Mouse (Mus musculus): ENCODE results near the gene Tmem238.
"Not testable (repeated sequence)": the region's sequence is repeated elsewhere in the genome, so short reads cannot be mapped to it uniquely, and the experiment has no call there.

Gene Tmem238

DNA sequence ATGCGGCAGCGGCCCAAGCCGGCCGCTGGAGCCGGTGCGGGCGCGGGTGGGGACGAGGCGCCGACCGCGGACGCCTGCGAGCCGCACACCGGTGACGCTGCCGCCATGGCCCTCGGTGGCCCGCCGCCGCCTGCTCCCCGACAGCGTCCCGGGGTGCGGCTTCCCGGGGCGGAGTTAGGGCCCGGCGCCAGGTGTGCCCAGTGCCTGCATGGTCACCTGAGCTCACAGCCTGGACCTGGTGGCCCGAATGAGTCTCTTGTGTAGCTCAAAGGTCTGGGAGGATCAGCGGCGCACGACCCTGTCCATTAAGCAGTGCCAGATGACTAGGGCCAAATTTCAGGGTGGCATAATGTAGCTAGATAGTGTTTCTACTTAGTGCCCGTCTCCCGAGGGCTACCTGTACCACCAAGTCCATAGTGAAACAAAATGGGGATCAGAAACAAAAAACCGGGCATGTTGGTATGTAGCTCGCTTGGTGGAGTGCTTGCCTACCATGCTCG lies at the start of gene Tmem238:
Gene Tmem238, minus strand, starts transcription at position 221 of the 500 bp plus-strand sequence.
- peak; percentile 82 for DNase-seq

DNA sequence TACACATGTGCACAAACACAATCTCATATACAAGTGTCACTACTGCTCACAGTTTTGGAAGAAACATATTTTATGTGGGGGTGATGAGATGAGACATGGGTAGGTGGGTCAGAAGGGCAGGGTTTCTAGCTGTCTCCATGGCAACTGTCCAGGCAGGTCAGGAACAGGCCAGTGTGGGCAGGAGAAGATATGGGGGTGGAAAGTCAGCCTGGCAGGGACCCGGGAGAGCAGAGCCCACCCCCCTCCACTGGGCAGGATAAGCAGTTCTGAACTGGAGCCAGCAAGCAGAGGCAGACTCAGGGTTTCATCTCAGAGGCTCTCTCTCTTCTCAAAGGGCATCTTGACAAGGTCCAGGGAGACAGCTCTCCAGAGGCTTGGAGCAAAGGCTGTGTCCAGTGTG lies 48.2 kb upstream of the Tmem238 start:
- peak; percentile 57 for DNase-seq

DNA sequence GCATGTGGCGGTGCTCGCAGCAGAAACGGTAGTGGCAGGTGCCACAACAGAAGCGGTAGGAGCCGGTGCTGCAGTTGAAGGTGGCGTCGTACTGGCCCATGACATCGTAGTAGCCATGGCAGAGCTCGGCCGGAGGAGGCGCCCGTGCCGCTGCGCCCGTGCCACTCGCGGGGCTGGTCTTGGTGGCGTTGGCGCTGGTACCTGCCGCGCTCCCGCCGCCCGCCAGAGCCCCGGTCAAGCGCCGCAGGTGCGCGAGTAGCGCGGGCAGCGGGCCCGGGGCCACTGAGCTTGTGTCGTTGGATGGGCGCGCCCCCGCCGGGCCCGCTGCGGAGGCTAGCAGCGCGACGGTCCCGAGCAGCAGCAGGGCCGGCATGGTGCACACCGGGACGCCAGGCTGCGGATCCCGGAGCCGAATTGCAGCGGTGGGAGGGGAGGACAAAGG lies 46.9 kb upstream of the Tmem238 start:
- peak; percentile 90 for DNase-seq

DNA sequence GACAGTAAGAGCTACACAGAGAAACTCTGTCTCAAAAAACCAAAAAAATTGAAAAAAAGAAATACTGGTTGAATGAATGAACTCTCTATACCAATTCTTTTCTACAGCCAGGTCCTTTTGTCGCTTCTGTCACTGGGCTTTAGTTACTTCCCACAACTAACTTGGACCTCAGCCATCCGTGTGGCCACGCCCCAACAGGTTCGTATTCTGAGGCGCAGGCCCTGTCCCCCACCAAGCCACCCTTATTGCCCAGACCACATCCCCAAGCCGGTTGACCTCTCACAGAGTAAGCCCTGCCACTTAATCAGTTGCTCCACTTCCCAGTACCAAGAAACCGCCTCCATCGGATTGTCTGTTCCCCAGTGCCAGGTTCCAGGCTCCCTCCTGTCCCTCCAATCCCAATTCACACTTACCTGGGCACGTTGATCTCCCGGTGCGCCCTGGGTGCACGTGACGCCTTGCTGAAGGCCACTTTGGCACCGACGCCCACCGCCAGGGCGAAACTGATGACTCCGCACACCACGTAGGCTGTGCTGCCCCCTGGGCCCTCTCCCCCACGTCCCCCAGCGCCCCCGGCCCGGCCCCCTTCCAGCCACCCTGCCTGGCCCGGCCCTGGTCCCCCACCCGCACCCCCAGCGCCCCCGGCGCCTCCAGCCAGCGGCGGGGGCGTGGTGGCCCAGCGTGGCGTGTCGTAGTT lies 46.3 kb upstream of the Tmem238 start:
- peak; percentile 71 for DNase-seq

- no peak for DNase-seq
These were observed 41.0 kb upstream of the Tmem238 start for GRCm38 (mm10) chr7:4830476-4830875.

DNA sequence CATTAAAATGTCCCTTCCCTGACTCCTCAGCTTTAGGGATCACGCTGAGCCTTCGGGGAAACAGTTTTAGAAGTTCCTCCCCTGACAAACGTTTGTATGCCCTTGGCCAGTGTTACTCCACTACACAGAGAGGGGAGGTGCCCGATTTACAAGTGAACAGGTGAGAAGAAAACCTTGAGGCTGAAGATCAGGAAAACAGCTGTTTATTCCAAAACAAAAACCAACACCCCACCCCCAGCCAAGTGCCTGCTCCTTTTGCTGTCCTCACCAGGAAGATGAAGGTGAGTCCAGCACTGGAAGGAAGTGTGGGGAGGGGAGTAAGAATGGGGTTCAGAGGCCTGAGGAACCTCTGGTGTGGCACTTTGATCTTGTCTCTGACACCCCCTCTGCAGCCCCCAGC lies 35.9 kb upstream of the Tmem238 start:
- DNase-seq = no peak

DNA sequence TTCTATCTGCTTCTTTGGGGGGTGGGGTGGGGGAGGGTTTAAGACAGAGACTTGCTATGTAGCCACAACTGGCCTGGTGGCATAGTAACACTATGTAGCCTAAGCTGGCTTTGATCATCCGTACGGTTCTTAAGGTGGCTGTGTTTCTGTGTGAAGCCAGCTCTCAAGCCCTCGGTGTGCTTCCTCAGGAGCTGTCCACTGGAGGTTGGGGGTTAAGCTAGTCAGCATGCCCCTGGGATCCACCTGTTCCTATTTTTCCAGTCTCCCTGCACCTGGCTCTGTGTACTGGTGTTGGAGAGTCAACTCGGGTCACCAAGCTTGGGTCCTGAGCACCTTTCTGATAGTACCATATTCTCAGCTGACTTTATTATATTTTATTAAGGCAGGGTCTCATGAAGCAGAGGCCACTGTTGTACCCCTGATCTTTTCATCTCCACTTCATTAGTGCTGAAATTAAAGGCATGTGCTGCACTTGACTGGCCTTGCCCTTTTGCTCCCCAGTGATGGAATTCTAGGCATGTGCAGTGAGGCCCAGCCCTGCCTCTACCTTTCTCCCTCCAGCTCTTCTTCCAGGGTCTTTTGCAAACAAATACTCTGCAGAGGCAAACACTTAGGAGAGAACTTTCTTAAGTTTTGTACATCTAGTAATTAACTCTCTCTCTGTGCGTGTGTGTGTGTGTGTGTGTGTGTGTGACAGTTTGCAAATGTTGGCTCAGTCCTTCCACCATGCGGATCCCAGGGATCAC lies 32.9 kb upstream of the Tmem238 start:
- DNase-seq = no peak

- no peak for DNase-seq
These were observed 32.2 kb upstream of the Tmem238 start for GRCm38 (mm10) chr7:4821690-4822089.

DNA sequence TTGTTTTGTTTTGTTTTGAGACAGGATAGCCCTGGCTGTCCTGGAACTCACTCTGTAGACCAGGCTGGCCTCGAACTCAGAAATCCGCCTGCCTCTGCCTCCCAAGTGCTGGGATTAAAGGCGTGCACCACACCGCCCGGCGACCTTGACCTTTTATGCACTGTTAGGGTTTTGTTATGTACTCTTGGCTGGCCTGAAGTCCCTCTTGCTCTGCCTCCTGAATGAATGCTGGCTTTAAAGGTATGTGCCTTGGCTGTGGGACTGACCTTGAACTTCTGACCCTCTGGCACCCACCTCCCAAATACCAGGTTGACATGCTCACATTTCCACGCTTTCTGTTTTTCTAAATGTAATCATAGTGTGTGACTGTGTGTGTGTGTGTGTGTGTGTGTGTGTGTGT lies 31.5 kb upstream of the Tmem238 start:
- not testable (repeated sequence) for DNase-seq

DNA sequence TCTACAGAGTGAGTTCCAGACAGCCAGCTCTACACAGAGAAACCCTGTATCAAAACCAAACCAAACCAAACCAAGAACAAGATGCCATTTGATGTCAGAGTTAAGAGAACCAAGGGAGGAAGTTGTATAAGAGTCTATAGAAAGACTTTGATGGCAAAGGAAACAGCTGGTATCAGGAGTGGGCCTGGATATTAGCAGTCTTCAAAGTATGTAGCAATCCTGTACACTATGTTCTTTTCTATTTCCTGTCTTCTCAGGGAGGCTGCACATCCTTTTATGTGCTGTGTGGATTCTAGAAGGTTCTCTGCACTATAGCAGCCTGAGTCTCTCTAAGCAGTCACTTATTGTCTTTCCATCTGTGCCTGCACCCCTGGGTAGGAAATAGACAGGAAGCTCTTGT lies 27.1 kb upstream of the Tmem238 start:
- no peak for DNase-seq

- no peak for DNase-seq
These were observed 23.8 kb upstream of the Tmem238 start for GRCm38 (mm10) chr7:4813105-4813791.

GRCm38 (mm10) chr7:4812303-4813104 lies 23.0 kb upstream of the Tmem238 start, which contains the start of gene Ube2s:
Gene Ube2s (minus strand): TSS chr7:4812590.
- peak; percentile 100 for DNase-seq

DNA sequence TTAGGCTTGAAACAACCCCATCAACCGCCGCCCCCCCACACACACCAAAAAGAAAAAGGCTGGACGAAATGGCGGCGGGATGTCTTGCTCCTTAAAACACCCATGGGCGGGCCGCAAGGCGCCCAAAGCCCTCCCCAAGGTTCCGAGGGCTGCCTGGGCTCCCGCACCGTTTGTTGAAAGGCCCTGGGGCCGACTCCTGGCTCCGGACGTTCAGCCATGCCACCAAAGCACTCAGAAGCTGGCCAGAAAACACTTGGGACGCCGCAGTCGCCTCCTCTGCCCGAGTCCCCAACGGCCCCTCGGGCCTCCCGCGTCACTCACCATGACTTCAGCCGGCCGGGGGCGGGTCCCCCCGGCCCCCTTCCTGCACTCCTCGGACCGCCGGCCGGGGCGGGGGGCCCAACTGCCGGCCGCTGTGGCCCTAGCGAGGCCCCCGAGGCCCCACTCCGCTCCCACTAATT lies 22.4 kb upstream of the Tmem238 start:
- peak; percentile 81 for DNase-seq

DNA sequence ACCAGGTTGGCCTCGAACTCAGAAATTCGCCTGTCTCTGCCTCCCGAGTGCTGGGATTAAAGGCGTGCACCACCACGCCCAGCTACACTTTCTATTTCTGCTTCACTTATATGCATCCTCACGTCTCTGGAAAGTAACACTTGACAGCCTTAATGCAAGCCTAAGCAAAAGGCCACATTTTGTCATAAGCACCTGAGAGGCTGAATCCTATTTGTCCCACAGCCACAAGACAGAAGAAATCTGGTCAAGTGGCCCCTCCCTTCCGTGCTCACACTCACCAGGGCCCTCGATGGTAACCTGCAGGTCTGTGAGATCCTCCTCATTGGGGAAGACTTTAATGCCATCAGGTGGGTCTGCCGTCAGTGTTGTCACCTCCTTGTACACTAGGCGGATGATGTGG lies 21.7 kb upstream of the Tmem238 start:
- peak; percentile 40 for DNase-seq

DNA sequence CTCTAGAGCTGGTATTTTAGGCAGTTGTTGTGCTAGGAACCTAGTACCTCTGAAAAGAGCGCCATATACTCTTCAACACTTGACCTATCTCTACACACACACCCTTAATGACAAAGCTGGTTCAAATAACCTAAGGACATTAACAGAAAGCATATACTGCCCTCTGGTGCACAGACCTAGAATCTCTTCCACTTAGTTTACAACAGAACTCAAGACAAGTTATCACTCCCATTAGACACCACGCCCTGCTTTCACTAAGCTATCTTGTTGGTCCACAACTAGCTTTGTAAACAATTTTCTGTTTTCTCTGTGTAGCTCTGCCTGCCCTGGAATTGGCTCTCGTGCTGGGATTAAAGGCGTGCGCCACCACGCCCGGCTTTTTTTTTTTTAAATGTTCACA lies 17.3 kb upstream of the Tmem238 start:
- no peak for DNase-seq

DNA sequence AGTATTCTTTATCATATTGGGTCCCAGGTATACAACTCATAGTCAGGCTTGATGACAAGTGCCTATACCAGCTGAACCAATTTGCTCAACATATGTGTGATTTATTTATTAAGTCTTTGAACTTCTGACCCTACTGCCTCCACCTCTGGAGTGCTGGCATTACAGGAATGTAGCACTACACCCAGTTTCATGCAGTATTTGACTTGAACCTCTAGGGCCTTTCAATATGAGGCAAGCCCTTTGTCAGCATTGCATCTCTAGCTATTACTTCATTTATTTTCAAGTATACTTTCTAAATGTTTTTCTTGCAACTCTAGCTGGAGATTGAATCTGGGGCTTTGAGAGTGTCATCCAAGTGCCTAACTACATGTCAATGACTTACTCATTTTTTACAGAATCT lies 12.8 kb upstream of the Tmem238 start:
- DNase-seq = no peak

GRCm38 (mm10) chr7:4795767-4796433 lies 6.4 kb upstream of the Tmem238 start:
- DNase-seq = peak; percentile 51

DNA sequence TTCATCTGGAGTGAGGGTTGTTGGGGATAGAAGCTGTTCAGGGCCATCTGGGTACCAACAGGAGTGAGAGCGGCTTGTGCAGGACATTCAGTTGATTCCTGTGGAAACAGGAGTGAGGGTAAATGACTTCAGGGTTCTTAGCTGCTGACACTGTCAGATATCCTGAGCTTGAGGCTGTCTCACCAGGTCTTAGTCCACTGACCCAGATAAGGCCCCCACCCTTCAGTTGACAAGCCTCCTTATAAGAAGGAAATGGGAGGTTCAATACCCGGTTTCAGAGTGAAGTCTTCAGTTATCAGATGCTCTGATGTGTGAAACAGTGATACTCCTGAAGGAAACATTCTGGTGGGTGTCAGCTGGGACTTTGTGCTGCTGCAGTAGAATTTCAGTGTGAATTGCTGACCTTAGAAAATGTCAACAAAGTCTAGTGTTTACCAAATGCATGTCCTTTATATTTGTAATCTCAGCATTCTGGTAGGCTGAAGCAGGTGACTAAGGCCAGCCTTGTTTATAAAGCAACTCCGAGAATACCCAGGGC lies 5.2 kb upstream of the Tmem238 start:
- no peak for DNase-seq

DNA sequence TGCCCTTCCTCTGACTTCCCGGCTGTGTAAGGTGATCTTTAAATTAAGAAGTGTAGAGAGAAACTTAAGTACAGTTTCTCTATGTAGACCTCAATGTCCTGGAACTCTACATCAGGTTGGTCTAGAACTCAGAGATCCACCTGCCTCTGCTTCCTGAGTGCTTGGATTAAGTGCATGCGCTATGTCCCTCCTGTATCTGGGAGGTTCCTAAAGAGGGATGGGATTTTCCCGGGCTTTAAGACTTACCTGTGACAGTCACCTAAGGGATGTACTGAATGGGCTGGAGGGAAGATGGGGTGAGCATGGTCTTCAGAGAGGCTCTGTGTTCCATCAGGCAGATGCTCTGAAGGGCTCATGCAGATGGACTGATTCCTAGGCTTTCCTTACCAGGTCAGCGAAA lies 4.2 kb upstream of the Tmem238 start:
- DNase-seq = no peak

DNA sequence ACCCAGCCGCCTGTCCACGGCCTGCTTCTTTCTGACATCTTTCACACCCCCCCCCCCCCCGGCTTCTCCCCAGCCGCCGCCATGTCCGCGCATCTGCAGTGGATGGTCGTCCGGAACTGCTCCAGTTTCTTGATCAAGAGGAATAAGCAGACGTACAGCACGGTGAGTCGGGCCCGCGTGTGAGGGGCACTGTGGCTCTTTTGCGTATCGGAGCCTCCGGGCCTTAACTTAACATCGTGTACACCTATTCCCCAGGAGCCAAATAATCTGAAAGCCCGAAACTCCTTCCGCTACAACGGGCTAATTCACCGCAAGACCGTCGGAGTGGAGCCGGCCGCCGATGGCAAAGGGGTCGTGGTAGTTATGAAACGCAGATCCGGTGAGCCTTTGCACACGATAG lies 3.8 kb upstream of the Tmem238 start:
- DNase-seq = peak; percentile 52

Measured in cerebellum, adult 9-11 months (tissue).